Mouse (Mus musculus) heart, embryonic 15.5 days (tissue): ENCODE measurements around the gene Rhod. TPM values are rescaled to one million over a fixed set of nuclear protein-coding genes. Genes with fewer than 3 reads are reported as not detected.

Experiments
- ATAC-seq: fragments of 200-750 bp; cut with Nextera tagmentation; replicated peaks from 2 replicates; pipeline ENCODE4 v1.8.0; 2017; ENCODE audit warnings: low read depth, moderate TSS enrichment; ENCODE audit not compliant: insufficient number of reproducible peaks, insufficient read depth, low FRiP score
- H3K27ac ChIP-seq: fragments of 300-500 bp; sonication (generic); 2 replicates; pipeline ENCODE4 v1.5.1; 2015; ENCODE audit warnings: mild to moderate bottlenecking, inconsistent platforms
- H3K27me3 ChIP-seq: fragments of 300-500 bp; sonication (generic); 2 replicates; pipeline ENCODE4 v1.6.1; 2015; ENCODE audit warnings: inconsistent platforms
- H3K36me3 ChIP-seq: fragments of 300-500 bp; sonication (generic); 2 replicates; pipeline ENCODE4 v1.6.1; 2015; ENCODE audit warnings: mild to moderate bottlenecking, inconsistent platforms
- H3K4me1 ChIP-seq: fragments of 300-500 bp; sonication (generic); replicated peaks from 2 replicates; pipeline ENCODE4 v1.6.1; 2015; ENCODE audit warnings: inconsistent platforms
- H3K4me2 ChIP-seq: fragments of 300-500 bp; sonication (generic); 2 replicates; pipeline ENCODE4 v1.6.1; 2015; ENCODE audit warnings: inconsistent platforms, mild to moderate bottlenecking, moderate library complexity
- H3K4me3 ChIP-seq: fragments of 300-500 bp; sonication (generic); 2 replicates; pipeline ENCODE4 v1.5.1; 2015; ENCODE audit warnings: mild to moderate bottlenecking, inconsistent platforms
- H3K9ac ChIP-seq: fragments of 300-500 bp; sonication (generic); 2 replicates; pipeline ENCODE4 v1.6.1; 2015; ENCODE audit warnings: mild to moderate bottlenecking, inconsistent platforms
- H3K9me3 ChIP-seq: fragments of 300-500 bp; sonication (generic); replicated peaks from 2 replicates; pipeline ENCODE4 v1.6.1; 2016; ENCODE audit warnings: inconsistent platforms
- WGBS: fragments of 180-500 bp; shearing (Covaris S2); methylation state at CpG from one replicate; pipeline ENCODE4 v1.1.7; 2015; ENCODE audit warnings: mixed read lengths; 5-methylcytosine and 5-hydroxymethylcytosine counted together
- polyA plus RNA-seq: library from polyadenylated mRNA; unstranded; fragments of >200 nt; fragmentation: Nextera tagmentation; extraction: Ambion mirVana; gene quantifications from 2 replicates; pipeline ENCODE4 v1.2.1, GENCODE M21; 2015

The Rhod gene
- polyA plus RNA-seq, 1 experiment from 2014 or later, result 22.6 TPM

- 90% methylated on average over 2 of the region's 2 CpGs for WGBS
Observed at GRCm38 (mm10) chr19:4404840-4405239, 34.4 kb downstream of the Rhod start.

GRCm38 (mm10) chr19:4398959-4399358 lies 40.3 kb downstream of the Rhod start:
- Histone ChIP-seq H3K4me3 (no peak overlapping the region), H3K27me3 (no peaks in the 10 kb centered on the region), H3K9ac (no peak overlapping the region), H3K27ac (peak overlapping the region; percentile 87; the same call in 1 of the 2 replicates), H3K4me1 (peaks cover 14% of the 10 kb centered on the region), H3K9me3 (no peaks in the 10 kb centered on the region), H3K4me2 (peak overlapping the region; percentile 90), H3K36me3 (no peaks in the 10 kb centered on the region)
- ATAC-seq, result no peak
- WGBS, result 68% methylated on average over 4 of the region's 4 CpGs

More at GRCm38 (mm10) chr19:4404840-4405239, 34.4 kb downstream of the Rhod start:
- no peak overlapping the region for H3K27ac ChIP-seq
- no peak overlapping the region for H3K4me3 ChIP-seq
- no peaks in the 10 kb centered on the region for H3K27me3 ChIP-seq
- H3K36me3 ChIP-seq, result no peaks in the 10 kb centered on the region
- no peak overlapping the region for H3K9ac ChIP-seq
- H3K4me1 ChIP-seq, result no peaks in the 10 kb centered on the region
- H3K9me3 ChIP-seq, result no peaks in the 10 kb centered on the region
- no peak for ATAC-seq
- H3K4me2 ChIP-seq, result no peak overlapping the region

- Histone ChIP-seq H3K9me3 (no peaks in the 10 kb centered on the region), H3K4me3 (peak overlapping the region; percentile 84), H3K27ac (peak overlapping the region; percentile 87), H3K4me1 (peaks cover 16% of the 10 kb centered on the region), H3K4me2 (peak overlapping the region; percentile 90), H3K27me3 (no peaks in the 10 kb centered on the region), H3K9ac (peak overlapping the region; percentile 71), H3K36me3 (no peaks in the 10 kb centered on the region)
- no peak for ATAC-seq
- WGBS, result 37% methylated on average over 8 of the region's 8 CpGs
Observed at GRCm38 (mm10) chr19:4398630-4398948, 40.6 kb downstream of the Rhod start.

- peak within 1 kb of the TSS; percentile 90 for H3K4me2 ChIP-seq
- H3K27ac ChIP-seq, result peak within 1 kb of the TSS; percentile 87
- WGBS, result 2% methylated on average over 80 of the region's 82 CpGs
- no peaks in the 10 kb centered on the region for H3K9me3 ChIP-seq
- H3K36me3 ChIP-seq, result no peaks in the 10 kb centered on the region
- H3K4me1 ChIP-seq, result peaks cover 20% of the 10 kb centered on the region
- H3K9ac ChIP-seq, result peak within 1 kb of the TSS; percentile 71
- H3K4me3 ChIP-seq, result peak within 1 kb of the TSS; percentile 84
- H3K27me3 ChIP-seq, result no peaks in the 10 kb centered on the region
- ATAC-seq, result peak; percentile 41
Observed at GRCm38 (mm10) chr19:4397798-4398629, 41.2 kb downstream of the Rhod start, which contains the start of gene Kdm2a. Gene Kdm2a, minus strand, starts transcription at chr19:4398285.

GRCm38 (mm10) chr19:4396998-4397797 lies 42.0 kb downstream of the Rhod start:
- Histone ChIP-seq H3K4me1 (peaks cover 25% of the 10 kb centered on the region), H3K4me2 (peak overlapping the region; percentile 90), H3K36me3 (no peaks in the 10 kb centered on the region), H3K9me3 (no peaks in the 10 kb centered on the region), H3K4me3 (peak overlapping the region; percentile 84), H3K27me3 (no peaks in the 10 kb centered on the region), H3K9ac (peak overlapping the region; percentile 96), H3K27ac (peak overlapping the region; percentile 97)
- ATAC-seq, result peak; percentile 92
- WGBS, result under 1% methylated on average over 60 of the region's 90 CpGs

- Histone ChIP-seq H3K4me2 (peak overlapping the region; percentile 69), H3K36me3 (peaks cover 4% of the 10 kb centered on the region; the same call in 1 of the 2 replicates), H3K4me3 (peak overlapping the region; percentile 84), H3K9me3 (no peaks in the 10 kb centered on the region), H3K9ac (peak overlapping the region; percentile 96), H3K27ac (peak overlapping the region; percentile 97), H3K27me3 (no peaks in the 10 kb centered on the region), H3K4me1 (peaks cover 27% of the 10 kb centered on the region)
- ATAC-seq, result peak; percentile 18
- WGBS, result under 1% methylated on average over 78 of the region's 80 CpGs
Observed at GRCm38 (mm10) chr19:4396081-4396997, 42.9 kb downstream of the Rhod start.

GRCm38 (mm10) chr19:4387276-4387675 lies 52.0 kb downstream of the Rhod start:
- Histone ChIP-seq H3K4me3 (no peak overlapping the region), H3K4me2 (no peak overlapping the region), H3K9me3 (no peaks in the 10 kb centered on the region), H3K27ac (no peak overlapping the region), H3K4me1 (peaks cover 9% of the 10 kb centered on the region; the same call in 1 of the 2 replicates), H3K9ac (no peak overlapping the region), H3K27me3 (no peaks in the 10 kb centered on the region), H3K36me3 (peaks cover 25% of the 10 kb centered on the region; the same call in 1 of the 2 replicates)
- no peak for ATAC-seq

GRCm38 (mm10) chr19:4385026-4385425 lies 54.2 kb downstream of the Rhod start:
- no peak overlapping the region for H3K9ac ChIP-seq
- no peak for ATAC-seq
- H3K36me3 ChIP-seq, result peaks cover 30% of the 10 kb centered on the region; the same call in 1 of the 2 replicates
- no peak overlapping the region for H3K4me2 ChIP-seq
- WGBS, result 80% methylated on average over 4 of the region's 4 CpGs
- no peak overlapping the region for H3K4me3 ChIP-seq
- H3K4me1 ChIP-seq, result peaks cover 11% of the 10 kb centered on the region
- H3K9me3 ChIP-seq, result no peaks in the 10 kb centered on the region
- no peaks in the 10 kb centered on the region for H3K27me3 ChIP-seq
- H3K27ac ChIP-seq, result no peak overlapping the region

GRCm38 (mm10) chr19:4384322-4384721 lies 54.9 kb downstream of the Rhod start:
- no peak for ATAC-seq
- Histone ChIP-seq H3K27ac (no peak overlapping the region), H3K27me3 (no peaks in the 10 kb centered on the region), H3K9ac (no peak overlapping the region), H3K4me2 (no peak overlapping the region), H3K9me3 (no peaks in the 10 kb centered on the region), H3K4me3 (no peak overlapping the region), H3K36me3 (peaks cover 30% of the 10 kb centered on the region; the same call in 1 of the 2 replicates), H3K4me1 (peaks cover 11% of the 10 kb centered on the region)
- WGBS, result 46% methylated on average over 1 of the region's 1 CpGs

GRCm38 (mm10) chr19:4383306-4383705 lies 55.9 kb downstream of the Rhod start:
- Histone ChIP-seq H3K27me3 (no peaks in the 10 kb centered on the region), H3K27ac (no peak overlapping the region), H3K4me3 (no peak overlapping the region), H3K9ac (no peak overlapping the region), H3K36me3 (peaks cover 34% of the 10 kb centered on the region), H3K4me2 (no peak overlapping the region), H3K4me1 (peaks cover 11% of the 10 kb centered on the region), H3K9me3 (no peaks in the 10 kb centered on the region)
- ATAC-seq, result no peak
